In the genomic region with DNA sequence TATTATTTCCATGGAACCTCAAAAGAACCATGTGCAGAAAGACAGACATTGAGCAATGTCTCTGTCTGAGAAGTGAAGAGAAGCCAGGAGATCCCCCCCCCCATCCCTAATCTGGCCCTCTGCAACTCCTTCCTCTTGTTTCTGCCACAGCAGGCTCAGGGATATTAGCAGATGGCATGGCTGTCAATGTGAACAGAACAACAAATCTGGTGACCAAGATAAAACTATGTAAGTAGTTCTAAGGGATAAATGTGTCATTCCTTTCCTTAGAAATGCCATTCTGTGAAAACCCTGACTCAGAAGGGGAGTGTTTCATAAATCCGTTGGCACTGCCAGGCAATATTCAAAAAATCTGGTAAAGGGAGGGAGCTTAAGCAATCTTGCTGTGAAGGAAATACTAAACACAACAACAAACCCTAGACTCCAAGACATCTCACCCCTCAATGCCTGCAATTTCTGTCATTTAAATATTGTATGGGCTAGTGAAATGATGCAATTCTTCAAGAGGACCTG, we compare ENCODE assay signal across 23 mouse cellular contexts.
"Had no signal": no experiment of that assay in that cellular context is flagged by ENCODE, and none has a peak within 500 bp of the region (broad histone marks: within the 10 kb centered on the region; RNA-seq: fewer than 3 reads in every experiment).

No protein-coding gene starts in this region.

- ATAC-seq: liver, embryonic 12.5 days had no signal

- H3K4me3 ChIP-seq: limb, embryonic 10.5 days; limb, embryonic 13.5 days; liver, embryonic 12.5 days; liver, embryonic 15.5 days; lung, embryonic 15.5 days; megakaryocyte, embryonic 14.5 days; midbrain, embryonic 10.5 days; neural tube, embryonic 12.5 days; neural tube, embryonic 15.5 days had no signal

- H3K27me3 ChIP-seq: limb, embryonic 13.5 days; liver, embryonic 12.5 days; liver, embryonic 15.5 days; lung, embryonic 15.5 days; megakaryocyte, embryonic 14.5 days; neural tube, embryonic 12.5 days; neural tube, embryonic 15.5 days had no signal

- DNase-seq: kidney, adult 2 months; kidney, postnatal 25 days; liver; lung, adult 18-20 months; lung, postnatal 10 days; lung, postnatal 36 days; midbrain, embryonic 14.5 days; right cerebral cortex, adult 18-20 months; right cerebral cortex, postnatal 14 days; right cerebral cortex, postnatal 4 days; thymus, adult 2 months; thymus, postnatal 25 days had no signal

- H3K9me3 ChIP-seq: limb, embryonic 10.5 days; limb, embryonic 13.5 days; liver, embryonic 12.5 days; liver, embryonic 15.5 days; lung, embryonic 15.5 days; megakaryocyte, embryonic 14.5 days; midbrain, embryonic 10.5 days; neural tube, embryonic 12.5 days; neural tube, embryonic 15.5 days had no signal

- H3K4me2 ChIP-seq: limb, embryonic 13.5 days; liver, embryonic 12.5 days; liver, embryonic 15.5 days; lung, embryonic 15.5 days; neural tube, embryonic 12.5 days; neural tube, embryonic 15.5 days had no signal

- H3K27ac ChIP-seq: kidney, postnatal 0 days; limb, embryonic 10.5 days; limb, embryonic 13.5 days; liver, embryonic 12.5 days; liver, embryonic 15.5 days; lung, embryonic 15.5 days; midbrain, embryonic 10.5 days; neural tube, embryonic 12.5 days; neural tube, embryonic 15.5 days; stomach, postnatal 0 days had no signal

- H3K4me1 ChIP-seq: limb, embryonic 10.5 days; limb, embryonic 13.5 days; liver, embryonic 12.5 days; liver, embryonic 15.5 days; lung, embryonic 15.5 days; midbrain, embryonic 10.5 days; neural tube, embryonic 12.5 days; neural tube, embryonic 15.5 days had no signal

- H3K9ac ChIP-seq: limb, embryonic 13.5 days; liver, embryonic 12.5 days; liver, embryonic 15.5 days; lung, embryonic 15.5 days; neural tube, embryonic 12.5 days; neural tube, embryonic 15.5 days had no signal
